Mouse (Mus musculus): ENCODE data around the gene Plekha7.

GRCm38 (mm10) chr7:116099952-116100528 lies 208.1 kb downstream of the Plekha7 start:
- no peak for TF ChIP-seq CTCF (IDR thresholded peaks at IDR 0.05; ENCODE audit: control insufficient read depth, insufficient read depth, low read length)
- TF ChIP-seq POLR2A (IDR thresholded peaks at IDR 0.05; ENCODE audit: borderline replicate concordance, control insufficient read depth, low read depth, low read length) = no peak

Measured in bone marrow, adult 2 months (tissue).